Mouse (Mus musculus): ENCODE data around the gene Dll3.
A peak's percentile ranks its signal among the peaks of the same experiment; 100 is the strongest.

The Dll3 gene

GRCm38 (mm10) chr7:28309737-28310136 is 7.7 kb upstream of the Dll3 start:
- no peak for DNase-seq (ENCODE audit: low spot score)

- DNase-seq (ENCODE audit: low spot score), result no peak
Observed at GRCm38 (mm10) chr7:28306216-28306615, 4.2 kb upstream of the Dll3 start.

- DNase-seq (ENCODE audit: low spot score), result no peak
Observed at GRCm38 (mm10) chr7:28305641-28306040, 3.6 kb upstream of the Dll3 start.

DNA sequence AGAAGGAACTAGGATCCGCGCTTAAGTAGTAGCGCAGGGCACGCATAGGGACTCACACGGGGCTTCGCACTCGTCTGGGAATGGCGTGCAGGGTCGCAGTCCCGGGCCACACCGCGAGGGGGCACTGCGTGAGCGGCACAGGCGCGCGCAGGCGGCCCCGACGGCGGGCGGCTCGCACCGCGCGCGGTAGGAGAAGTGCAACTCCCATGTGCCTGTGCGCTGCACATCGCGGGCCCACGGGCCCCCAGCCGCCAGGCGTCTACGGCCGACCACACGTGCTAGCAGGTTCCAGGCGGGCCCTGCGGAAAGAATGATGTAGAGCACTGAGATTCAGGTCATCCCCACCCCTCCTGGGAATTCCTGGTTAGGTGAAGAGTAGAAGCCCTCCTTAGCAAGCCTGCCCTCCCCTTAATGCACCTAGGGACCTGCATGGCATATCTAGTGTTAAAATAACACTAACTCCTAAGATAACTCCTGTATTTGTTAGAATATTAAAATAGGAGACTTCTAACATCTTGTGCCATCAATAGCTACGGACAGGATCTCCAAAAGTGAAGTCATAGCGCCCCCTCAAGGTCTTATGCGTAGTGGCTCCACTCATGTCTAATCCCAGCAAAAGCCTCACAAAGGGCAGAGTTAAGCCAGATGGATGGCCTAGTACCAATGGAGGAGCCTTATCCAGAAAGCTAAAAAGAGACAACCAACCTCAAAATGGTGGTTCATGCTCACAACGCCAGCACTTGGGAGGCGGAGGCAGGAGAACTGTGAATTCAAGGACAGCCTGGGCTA is 3.0 kb downstream of the Dll3 start:
- no peak for DNase-seq (ENCODE audit: low spot score)

DNA sequence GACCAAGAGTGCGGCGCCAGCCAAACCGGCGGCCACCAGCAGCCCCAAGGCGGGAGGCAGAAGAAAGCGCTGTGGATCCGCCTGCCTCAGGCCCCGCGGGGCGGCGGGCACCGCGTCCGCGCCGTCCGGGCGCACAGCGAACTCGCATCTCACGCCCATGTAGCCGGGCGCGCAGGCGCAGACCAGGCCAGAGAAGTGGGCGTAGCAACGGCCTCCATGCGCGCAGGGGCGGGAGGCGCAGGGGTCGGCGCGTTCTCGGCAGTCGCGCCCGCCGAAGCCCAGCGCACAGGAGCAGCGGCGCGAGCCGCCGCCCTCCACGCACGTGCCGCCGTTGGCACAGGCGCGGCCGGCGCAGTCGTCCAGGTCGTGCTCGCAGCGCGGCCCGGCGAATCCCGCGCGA is 7.6 kb downstream of the Dll3 start:
- no peak for DNase-seq (ENCODE audit: low spot score)

DNA sequence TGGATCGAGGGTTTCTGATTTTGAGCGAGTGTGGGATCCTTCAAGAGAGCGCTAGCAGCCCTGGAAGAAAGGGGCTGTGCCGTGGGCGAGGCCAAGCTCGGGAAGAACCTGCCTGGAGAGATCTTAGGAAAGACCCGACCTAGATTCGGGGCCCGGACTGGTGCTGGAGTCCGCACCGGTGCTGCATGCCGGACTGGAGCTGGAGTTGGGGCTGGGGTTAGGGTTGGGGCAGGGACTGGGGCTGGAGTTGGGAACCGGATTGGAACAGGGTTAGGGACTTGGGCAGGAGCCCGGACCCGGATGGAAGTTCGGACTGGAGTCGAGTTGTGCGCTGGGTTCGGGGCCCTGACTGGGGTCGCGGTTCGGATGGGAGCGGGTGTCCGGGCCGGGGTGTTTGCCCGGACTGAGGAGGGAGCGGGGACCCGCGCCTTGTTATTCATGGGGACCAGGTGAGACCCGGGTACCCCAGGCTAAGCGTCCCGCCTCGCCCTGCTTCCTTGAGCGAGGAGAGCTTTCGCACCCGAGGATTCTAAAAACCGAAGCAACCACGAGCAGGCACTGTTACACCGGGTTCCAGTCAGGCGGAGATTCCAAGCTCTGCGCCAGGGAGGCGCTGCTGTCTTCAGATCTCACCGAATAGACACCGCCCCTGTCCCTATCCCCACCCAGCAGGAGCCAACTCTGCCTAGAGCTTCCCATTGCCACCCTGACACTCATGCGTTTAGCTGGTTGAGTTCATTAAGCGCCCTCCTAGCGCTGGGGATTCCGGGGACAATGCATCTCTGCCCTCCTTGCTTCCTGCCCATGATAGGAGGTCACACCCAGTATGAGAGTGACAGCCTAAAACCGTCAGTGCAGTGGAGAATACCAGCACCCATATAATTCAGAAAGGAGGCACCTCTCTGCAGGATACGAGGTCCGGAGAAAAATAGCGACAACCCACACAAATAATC is 11.1 kb downstream of the Dll3 start, which contains the start of gene Selenov:
TSS of gene Selenov (minus strand) at position 549 of the 953 bp plus-strand sequence.
- DNase-seq (ENCODE audit: low spot score), result no peak

- DNase-seq (ENCODE audit: low spot score), result no peak
Observed at GRCm38 (mm10) chr7:28290165-28290564, 11.9 kb downstream of the Dll3 start.

DNA sequence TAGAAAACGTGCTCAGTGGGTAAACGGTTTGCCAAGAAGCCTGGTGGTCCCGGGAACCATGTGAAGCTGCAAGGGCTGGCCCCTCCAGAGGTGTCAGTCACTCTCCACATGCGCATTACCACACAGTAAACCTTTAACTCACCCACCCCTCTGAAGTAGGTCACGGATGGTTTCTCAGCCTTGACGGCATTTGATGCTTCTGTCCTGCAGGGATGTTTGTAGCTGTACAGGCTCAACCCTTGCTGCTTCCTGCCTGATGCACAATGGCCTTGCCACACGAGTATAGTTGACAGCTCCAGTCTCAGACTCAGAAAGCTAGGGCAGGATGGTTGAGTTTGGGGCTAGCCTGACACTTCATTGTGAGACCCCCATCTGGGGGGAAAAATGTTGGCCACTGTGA is 21.4 kb downstream of the Dll3 start:
- no peak for DNase-seq (ENCODE audit: low spot score)

DNA sequence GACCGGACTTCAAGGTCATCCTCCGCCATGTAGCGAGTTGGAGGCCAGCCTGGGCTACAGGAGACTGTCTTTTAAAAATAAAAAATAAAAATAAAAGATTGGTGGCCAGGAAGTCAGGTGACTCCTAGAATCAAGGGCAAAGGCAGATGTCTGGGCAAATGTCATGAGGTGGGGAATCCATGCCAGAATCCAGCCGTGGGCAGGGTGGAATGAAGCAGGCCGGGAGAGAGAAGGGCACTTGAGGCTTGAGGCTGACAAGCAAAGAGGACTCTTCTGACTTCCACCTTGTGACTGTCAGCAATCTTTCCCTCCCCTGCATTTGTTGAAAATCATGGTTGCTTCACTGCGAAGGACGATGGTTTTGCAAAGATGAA is 23.8 kb downstream of the Dll3 start:
- DNase-seq (ENCODE audit: low spot score), result no peak

DNA sequence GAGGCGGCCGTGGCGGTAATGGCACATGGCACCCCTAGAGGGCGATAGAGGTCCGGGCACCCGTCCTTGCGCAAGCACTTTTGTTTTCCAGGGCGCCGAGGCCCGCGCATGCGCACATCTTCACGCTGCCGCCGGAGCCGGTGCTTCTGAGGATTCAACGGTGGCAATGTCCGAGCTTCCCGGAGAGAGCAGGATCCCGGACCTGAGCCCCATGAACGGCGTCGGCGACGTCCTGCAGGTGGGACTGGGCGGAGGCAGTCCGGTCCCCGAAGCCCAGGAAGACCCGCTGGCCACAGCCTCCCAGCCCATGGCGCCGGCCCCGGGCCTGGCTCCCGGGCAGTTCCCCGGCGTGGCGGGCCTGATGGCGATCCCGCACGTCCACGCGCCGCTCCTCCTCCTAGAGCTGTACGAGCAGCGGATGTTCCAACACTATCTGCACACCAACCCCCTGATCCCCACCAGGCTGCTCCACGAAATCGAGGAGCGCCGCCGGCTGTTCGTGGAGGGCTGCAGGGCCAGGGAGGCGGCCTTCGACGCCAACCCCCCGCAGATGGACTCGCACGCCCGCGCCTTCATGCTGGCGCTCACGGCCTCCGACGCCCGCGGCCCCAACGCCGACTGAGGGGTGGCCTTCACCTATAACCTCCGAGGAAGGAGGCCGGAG is 24.3 kb downstream of the Dll3 start, which contains the start of gene Eid2b:
TSS of gene Eid2b (plus strand) at position 125 of the 664 bp plus-strand sequence.
- DNase-seq (ENCODE audit: low spot score), result peak; percentile 90

GRCm38 (mm10) chr7:28277237-28277614 is 24.8 kb downstream of the Dll3 start:
- no peak for DNase-seq (ENCODE audit: low spot score)

GRCm38 (mm10) chr7:28271761-28272160 is 30.3 kb downstream of the Dll3 start:
- DNase-seq (ENCODE audit: low spot score), result no peak

- DNase-seq (ENCODE audit: low spot score), result no peak
Observed at GRCm38 (mm10) chr7:28269355-28269754, 32.7 kb downstream of the Dll3 start.

GRCm38 (mm10) chr7:28268576-28268975 is 33.5 kb downstream of the Dll3 start:
- DNase-seq (ENCODE audit: low spot score), result no peak

- no peak for DNase-seq (ENCODE audit: low spot score)
Observed at GRCm38 (mm10) chr7:28268042-28268531, 34.0 kb downstream of the Dll3 start.

GRCm38 (mm10) chr7:28267129-28268041 is 34.7 kb downstream of the Dll3 start, which contains the start of gene Eid2:
Gene Eid2, plus strand, starts transcription at chr7:28267881.
- DNase-seq (ENCODE audit: low spot score), result peak; percentile 40

GRCm38 (mm10) chr7:28265391-28265790 is 36.6 kb downstream of the Dll3 start:
- DNase-seq (ENCODE audit: low spot score), result no peak

DNA sequence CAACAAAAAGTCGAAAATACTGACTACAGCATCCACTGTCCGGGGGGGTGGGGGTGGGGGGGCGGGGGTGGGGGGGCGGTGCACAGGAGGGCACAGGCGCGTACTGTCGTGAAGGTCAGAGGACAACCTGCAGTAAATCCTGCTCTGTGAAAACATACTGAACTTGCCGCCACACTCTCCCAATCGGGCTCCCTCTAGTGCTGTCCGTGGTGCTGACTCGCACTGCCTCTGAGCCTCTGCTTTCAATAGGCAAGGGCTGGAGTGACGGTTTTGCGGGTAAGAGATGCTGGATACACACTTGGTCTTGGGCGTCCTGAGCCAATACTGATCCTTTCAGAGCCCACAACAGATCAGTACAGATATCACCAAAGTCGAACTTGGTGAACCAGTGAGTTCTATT is 38.3 kb downstream of the Dll3 start:
- DNase-seq (ENCODE audit: low spot score), result no peak

DNA sequence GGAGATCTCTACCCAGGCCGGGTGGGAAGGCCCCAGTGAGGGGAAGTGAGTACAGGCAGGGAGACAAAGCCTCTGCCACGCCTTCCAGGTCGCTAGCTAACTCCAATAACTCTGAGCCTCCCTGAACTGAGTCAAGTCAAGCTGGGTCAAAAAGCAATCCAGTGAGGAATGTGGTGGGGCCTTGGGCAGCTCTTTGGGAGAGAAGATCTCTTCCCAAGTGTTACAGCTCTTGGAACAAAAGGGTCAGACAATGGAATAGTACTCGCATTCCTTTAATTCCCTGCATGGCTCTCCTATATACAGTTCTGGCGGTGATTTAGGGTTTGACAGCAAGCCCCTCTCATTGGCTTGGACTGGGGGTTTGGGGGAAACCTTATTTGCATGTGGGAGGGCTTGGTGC is 39.2 kb downstream of the Dll3 start:
- no peak for DNase-seq (ENCODE audit: low spot score)

GRCm38 (mm10) chr7:28255476-28255875 is 46.6 kb downstream of the Dll3 start:
- DNase-seq (ENCODE audit: low spot score), result no peak

DNA sequence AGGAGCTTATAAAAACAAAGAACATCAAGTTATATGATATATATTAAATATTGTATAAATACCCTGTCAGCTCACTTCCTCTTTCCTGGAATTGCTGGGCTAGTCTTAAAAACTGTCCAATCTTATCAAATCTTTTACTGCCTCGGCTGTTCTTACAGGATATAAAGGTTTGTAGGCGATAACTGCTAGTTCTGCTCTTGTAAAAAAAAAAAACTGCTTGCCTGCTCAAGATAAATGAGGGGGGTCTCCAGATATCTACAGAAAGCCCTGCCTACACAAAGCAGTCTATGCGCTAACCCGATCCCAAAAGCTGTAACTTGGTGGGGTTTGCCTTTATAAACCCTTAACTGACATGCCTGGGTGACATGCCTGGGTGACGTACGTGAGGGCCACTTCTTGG is 47.4 kb downstream of the Dll3 start:
- no peak for DNase-seq (ENCODE audit: low spot score)

All from urinary bladder, postnatal 10 days (tissue).